In genomic region chr2:162931674-162932650, GRCm38 (mm10) we compare ENCODE assay signal across 7 mouse cellular contexts. TPM values are rescaled to one million over a fixed set of nuclear protein-coding genes. Genes with fewer than 3 reads are reported as not detected.
A peak's percentile ranks its signal among the peaks of the same experiment; 100 is the strongest.
DNase-seq lines count a peak whose midpoint lies in the region; ATAC-seq lines count a peak whose summit lies in the region.

No protein-coding gene starts in this region.

- H3K27ac ChIP-seq in intestine, embryonic 14.5 days (ENCODE audit: low read depth), result peak overlapping the region; percentile 99
- H3K27ac ChIP-seq in limb, embryonic 10.5 days, result peak overlapping the region; percentile 100
- H3K27ac ChIP-seq in midbrain, embryonic 11.5 days (ENCODE audit: low read depth, low read length), result peak overlapping the region; percentile 93

- peaks cover 44% of the 10 kb centered on the region for H3K36me3 ChIP-seq in intestine, embryonic 14.5 days (ENCODE audit: control insufficient read depth, insufficient read depth, low read length)
- peaks cover 44% of the 10 kb centered on the region for H3K36me3 ChIP-seq in limb, embryonic 10.5 days
- H3K36me3 ChIP-seq in midbrain, embryonic 11.5 days (ENCODE audit: control insufficient read depth, insufficient read depth, low read length), result peaks cover 15% of the 10 kb centered on the region

- H3K4me2 ChIP-seq in intestine, embryonic 14.5 days (ENCODE audit: low read length), result peak overlapping the region; percentile 86
- H3K4me2 ChIP-seq in midbrain, embryonic 11.5 days, result peak overlapping the region; percentile 71

- no peaks in the 10 kb centered on the region for H3K9me3 ChIP-seq in intestine, embryonic 14.5 days (ENCODE audit: control insufficient read depth, low read length)
- no peaks in the 10 kb centered on the region for H3K9me3 ChIP-seq in limb, embryonic 10.5 days (replicated peaks)
- H3K9me3 ChIP-seq in midbrain, embryonic 11.5 days (ENCODE audit: control insufficient read depth, low read length), result no peaks in the 10 kb centered on the region

- peak; percentile 54 for DNase-seq in adrenal gland, adult 8-10 months
- peak; percentile 76 for DNase-seq in embryo, embryonic 10.5 days (ENCODE audit: low spot score)
- DNase-seq in gastrocnemius, postnatal 25 days, result peak; percentile 55
- peak; percentile 84 for DNase-seq in intestine, embryonic 14.5 days (ENCODE audit: low spot score)
- DNase-seq in limb, embryonic 10.5 days (ENCODE audit: low spot score), result peak; percentile 75
- peak; percentile 94 for DNase-seq in midbrain, embryonic 11.5 days (ENCODE audit: low spot score, missing footprints)
- DNase-seq in right cerebral cortex, postnatal 36 days (ENCODE audit: low spot score in 2 of 2), result peak; percentile 58 to 60

- H3K4me1 ChIP-seq in intestine, embryonic 14.5 days (replicated peaks; ENCODE audit: control insufficient read depth, insufficient read depth, low read length), result peaks cover 9% of the 10 kb centered on the region; the same call in 1 of the 2 replicates
- H3K4me1 ChIP-seq in limb, embryonic 10.5 days, result peaks cover 13% of the 10 kb centered on the region; the same call in 1 of the 2 replicates
- peaks cover 9% of the 10 kb centered on the region for H3K4me1 ChIP-seq in midbrain, embryonic 11.5 days (ENCODE audit: control insufficient read depth, insufficient read depth, low read length)

- under 1% methylated on average over 100 of the region's 103 CpGs for WGBS in intestine, embryonic 14.5 days
- WGBS in limb, embryonic 10.5 days, result under 1% methylated on average over 103 of the region's 103 CpGs
- under 1% methylated on average over 86 of the region's 103 CpGs for WGBS in midbrain, embryonic 11.5 days

- peak overlapping the region; percentile 81 for H3K4me3 ChIP-seq in intestine, embryonic 14.5 days (ENCODE audit: low read depth, low read length)
- H3K4me3 ChIP-seq in limb, embryonic 10.5 days, result peak overlapping the region; percentile 100
- H3K4me3 ChIP-seq in midbrain, embryonic 11.5 days (ENCODE audit: low read depth, low read length), result peak overlapping the region; percentile 100

- peaks cover 3% of the 10 kb centered on the region; the same call in 1 of the 2 replicates for H3K27me3 ChIP-seq in intestine, embryonic 14.5 days (replicated peaks; ENCODE audit: control insufficient read depth, insufficient read depth, low read length)
- H3K27me3 ChIP-seq in limb, embryonic 10.5 days (ENCODE audit: low read depth, poor library complexity, severe bottlenecking), result peaks cover 15% of the 10 kb centered on the region
- peaks cover 3% of the 10 kb centered on the region; the same call in 1 of the 2 replicates for H3K27me3 ChIP-seq in midbrain, embryonic 11.5 days (ENCODE audit: control insufficient read depth, insufficient read depth, low read length)

- peak; percentile 44 for ATAC-seq in intestine, embryonic 14.5 days (replicated peaks; ENCODE audit: low FRiP score, low TSS enrichment, low read depth)
- peak; percentile 51 for ATAC-seq in midbrain, embryonic 11.5 days (ENCODE audit: low FRiP score)

- peak overlapping the region; percentile 100 for H3K9ac ChIP-seq in intestine, embryonic 14.5 days (ENCODE audit: low read length)
- H3K9ac ChIP-seq in midbrain, embryonic 11.5 days (ENCODE audit: low read length), result peak overlapping the region; percentile 100

RNA-seq across cellular contexts. Expression of gene Srsf6, which starts 0.6 kb away (rescaled TPM):
- total RNA-seq in adrenal gland, adult 8-10 months (2022), result 100 to 1,000 TPM; 197 to 234 (median 210) TPM
- 10 to 100 TPM; 40.2 to 45.2 TPM for total RNA-seq in gastrocnemius, postnatal 25 days (2021)
- polyA plus RNA-seq in intestine, embryonic 14.5 days (2014; fragmentation: Nextera tagmentation; extraction: Ambion mirVana), result 193 and 195 TPM in 2 replicates
- polyA plus RNA-seq in limb, embryonic 10.5 days (2016; fragmentation: Nextera tagmentation; extraction: Ambion mirVana), result 296 and 308 TPM in 2 replicates
- polyA plus RNA-seq in midbrain, embryonic 11.5 days (2014; fragmentation: Nextera tagmentation; extraction: Ambion mirVana), result 282 and 289 TPM in 2 replicates

RNA-seq across cellular contexts. Expression of gene L3mbtl1, which starts 11.3 kb away (rescaled TPM):
- total RNA-seq in adrenal gland, adult 8-10 months (2022), result 1 to 10 TPM in 1 of 4 experiments, under 1 TPM in 2, not detected in 1; 0.24 to 1.1 (median 0.68) TPM
- total RNA-seq in gastrocnemius, postnatal 25 days (2021), result under 1 TPM in 1 of 2 experiments, not detected in 1; 0.13 TPM
- polyA plus RNA-seq in intestine, embryonic 14.5 days (2014; fragmentation: Nextera tagmentation; extraction: Ambion mirVana), result 0.07 TPM in 1 of 2 replicates, not detected in the other
- polyA plus RNA-seq in limb, embryonic 10.5 days (2016; fragmentation: Nextera tagmentation; extraction: Ambion mirVana), result 0.11 TPM in 1 of 2 replicates, not detected in the other
- 0.21 TPM in 1 of 2 replicates, not detected in the other for polyA plus RNA-seq in midbrain, embryonic 11.5 days (2014; fragmentation: Nextera tagmentation; extraction: Ambion mirVana)

RNA-seq across cellular contexts. Expression of gene Sgk2, which starts 55.2 kb away (rescaled TPM):
- 1 to 10 TPM in 2 of 4 experiments, not detected in 2; 1.5 to 2.6 TPM for total RNA-seq in adrenal gland, adult 8-10 months (2022)
- total RNA-seq in gastrocnemius, postnatal 25 days (2021), result not detected
- 0.26 and 0.30 TPM in 2 replicates for polyA plus RNA-seq in intestine, embryonic 14.5 days (2014; fragmentation: Nextera tagmentation; extraction: Ambion mirVana)
- polyA plus RNA-seq in limb, embryonic 10.5 days (2016; fragmentation: Nextera tagmentation; extraction: Ambion mirVana), result not detected in 2 replicates
- 0.11 TPM in 1 of 2 replicates, not detected in the other for polyA plus RNA-seq in midbrain, embryonic 11.5 days (2014; fragmentation: Nextera tagmentation; extraction: Ambion mirVana)

Comparison
In these comparisons a context has a peak if more than half of its experiments do, and no peak if none do; other contexts are left out.
1. Peak in every context shown above with its lines: DNase-seq, ATAC-seq, H3K4me3 ChIP-seq and H3K27ac ChIP-seq.